Mouse (Mus musculus) adrenal gland, postnatal 25 days (tissue): ENCODE results near the gene Tmem120a. TPM values are rescaled to one million over a fixed set of nuclear protein-coding genes. Genes with fewer than 3 reads are reported as not detected.
A peak's percentile ranks its signal among the peaks of the same experiment; 100 is the strongest.

Experiments used
- DNase-seq: peaks from one replicate; pipeline ENCODE4 v3.0.0; 2021; ENCODE audit warnings: mixed read lengths
- long read RNA-seq: library from polyadenylated mRNA; stranded (forward); transcript quantifications from one replicate; pipeline ENCODE4 v2.0.0, GENCODE M21; 2021
- total RNA-seq: library from RNA; stranded (reverse); gene quantifications from 2 replicates; pipeline ENCODE4 v1.2.3, GENCODE M21; 2021

Gene Tmem120a
- 36.7 and 37.8 TPM in 2 replicates for total RNA-seq
- long read RNA-seq, transcript Tmem120a-201 (12 exons, 1,559 nt) = major isoform, 70 of 103 reads
- long read RNA-seq, partial matches to known transcripts = 11 of 103 reads
- long read RNA-seq, other reads (novel, unspliced or antisense) = 22 of 103 reads

DNA sequence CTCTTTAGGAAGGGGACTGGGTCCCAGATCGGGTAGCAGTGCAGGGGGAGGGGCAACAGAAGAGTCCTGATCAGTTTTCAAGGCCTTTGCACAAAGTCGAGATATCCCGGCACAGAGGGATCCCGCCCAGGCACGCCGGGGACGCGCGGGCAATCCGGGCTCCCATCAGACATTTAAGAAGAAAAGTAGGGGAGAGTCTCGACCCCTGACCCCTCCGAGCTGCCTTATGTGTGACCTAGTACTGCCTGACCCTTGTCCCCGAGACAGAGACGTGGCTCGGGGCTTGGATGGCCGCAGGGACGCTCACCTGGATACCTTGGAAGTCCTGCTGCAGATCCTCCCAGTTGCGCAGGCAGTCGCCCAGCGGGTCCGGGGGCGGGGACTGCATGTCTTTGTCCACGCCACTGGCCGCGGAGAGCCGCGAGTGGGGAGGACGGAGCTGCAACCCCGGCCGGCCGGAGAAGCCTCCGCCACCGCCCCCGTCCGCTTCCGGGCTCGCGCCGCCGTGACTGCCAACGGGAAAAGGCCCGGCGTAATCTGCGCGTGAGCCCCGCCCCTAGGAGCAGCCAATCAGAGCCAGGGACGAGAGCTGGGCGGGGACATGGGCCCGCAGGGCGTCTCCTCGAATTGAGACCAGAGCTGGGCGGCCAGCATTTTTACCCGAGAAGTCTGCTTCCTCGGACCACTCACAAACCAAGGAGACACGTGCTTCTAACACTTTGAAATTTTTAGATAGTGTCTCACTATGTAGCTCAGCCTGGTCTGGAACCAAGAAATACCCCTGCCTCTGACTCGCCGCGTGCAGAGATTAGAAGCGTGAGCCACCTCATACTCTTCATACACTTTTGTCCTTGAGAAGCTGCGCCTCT is at the start of gene Tmem120a:
Tmem120a (minus strand) TSS at position 708 of the 869 bp plus-strand sequence.
- peak; percentile 96 for DNase-seq

DNA sequence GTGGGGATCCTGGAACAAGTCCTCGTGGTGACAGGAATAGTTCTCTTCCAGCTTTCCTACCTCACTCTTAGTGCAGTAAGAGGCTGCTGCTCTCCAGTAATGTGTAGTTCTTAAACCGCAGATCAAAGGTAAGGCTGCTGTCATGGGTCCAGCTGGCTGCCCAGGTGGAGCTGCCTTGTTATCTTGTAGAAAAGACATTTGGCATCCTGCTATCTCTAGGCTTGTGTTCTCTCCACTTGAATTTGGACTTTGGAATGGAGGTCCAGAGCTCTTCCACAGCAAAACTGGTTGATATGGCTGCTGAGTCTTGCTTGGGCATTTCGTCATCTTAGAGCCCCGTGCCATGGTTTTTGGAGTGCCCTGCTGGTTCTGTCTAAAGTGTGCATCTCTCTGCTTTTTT is 38.7 kb upstream of the Tmem120a start:
- DNase-seq = no peak

DNA sequence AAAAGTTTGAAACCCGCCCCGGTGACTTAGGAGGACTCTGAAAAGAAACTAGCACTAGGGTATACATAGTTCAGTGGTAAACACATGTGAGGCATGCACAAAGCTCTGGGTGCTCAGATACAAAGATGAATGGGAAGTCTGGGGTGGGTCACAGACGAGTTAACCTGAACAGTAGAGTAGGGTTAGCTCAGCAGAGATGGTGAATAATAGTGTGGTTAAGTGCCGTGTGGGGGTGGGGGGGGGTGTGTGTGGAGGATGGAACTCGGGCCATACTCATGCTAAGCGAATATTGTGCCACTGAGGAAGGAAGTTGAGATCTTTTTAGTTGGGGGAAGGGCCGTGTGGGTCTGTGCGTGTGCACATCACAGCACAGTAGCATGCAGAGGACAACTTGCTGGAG is 36.1 kb upstream of the Tmem120a start:
- no peak for DNase-seq

GRCm38 (mm10) chr5:135778471-135779445 is 34.5 kb upstream of the Tmem120a start, which contains the start of gene Mdh2:
Gene Mdh2 (plus strand): TSS chr5:135778480.
- peak; percentile 99 for DNase-seq

GRCm38 (mm10) chr5:135777796-135778470 is 33.7 kb upstream of the Tmem120a start, which contains the start of gene Styxl1:
Gene Styxl1 (minus strand): TSS chr5:135778385.
- peak; percentile 49 for DNase-seq

GRCm38 (mm10) chr5:135776546-135776945 is 32.3 kb upstream of the Tmem120a start:
- no peak for DNase-seq

GRCm38 (mm10) chr5:135772519-135772918 is 28.3 kb upstream of the Tmem120a start:
- no peak for DNase-seq

DNA sequence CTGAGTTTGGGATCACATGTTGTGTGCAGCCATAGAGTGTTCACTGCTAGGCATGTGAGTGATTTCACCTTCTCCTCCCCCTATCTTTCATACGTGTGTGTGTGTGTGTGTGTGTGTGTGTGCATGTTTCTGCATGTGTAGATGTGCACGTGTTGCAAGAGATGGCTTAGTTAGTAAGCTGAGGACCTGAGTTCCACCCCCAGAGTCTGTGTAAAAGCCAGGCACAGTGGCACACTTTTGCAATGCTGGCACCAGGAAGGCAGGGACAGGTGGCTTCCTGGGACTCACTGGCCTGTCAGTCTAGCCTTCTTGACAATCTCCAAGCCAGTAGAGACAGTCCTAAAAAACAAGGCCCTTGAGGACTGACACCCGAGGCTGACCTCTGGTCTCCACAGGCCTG is 20.7 kb upstream of the Tmem120a start:
- no peak for DNase-seq

GRCm38 (mm10) chr5:135763526-135763925 is 19.3 kb upstream of the Tmem120a start:
- DNase-seq = peak; percentile 71

DNA sequence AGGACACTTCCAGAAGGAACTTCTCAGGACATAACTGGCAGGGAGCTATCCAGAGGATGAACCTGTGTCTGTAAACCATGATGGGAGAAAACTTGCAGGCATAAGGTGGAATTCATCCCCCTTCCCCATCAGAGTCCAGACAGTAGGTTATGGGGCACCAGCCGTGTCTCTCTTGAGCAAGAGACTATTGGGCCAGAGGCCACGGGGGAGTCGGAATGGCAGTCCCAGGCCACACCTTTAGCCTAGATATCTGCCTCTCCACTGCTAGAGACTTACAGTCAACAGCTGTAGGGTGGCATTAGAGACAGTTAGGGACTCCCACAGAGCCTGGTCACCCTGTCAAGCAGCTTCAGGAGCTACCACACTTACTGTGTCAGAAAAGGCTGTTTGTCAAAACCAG is 17.6 kb upstream of the Tmem120a start:
- DNase-seq = peak; percentile 22

- no peak for DNase-seq
Observed at GRCm38 (mm10) chr5:135751595-135751994, 7.3 kb upstream of the Tmem120a start.

DNA sequence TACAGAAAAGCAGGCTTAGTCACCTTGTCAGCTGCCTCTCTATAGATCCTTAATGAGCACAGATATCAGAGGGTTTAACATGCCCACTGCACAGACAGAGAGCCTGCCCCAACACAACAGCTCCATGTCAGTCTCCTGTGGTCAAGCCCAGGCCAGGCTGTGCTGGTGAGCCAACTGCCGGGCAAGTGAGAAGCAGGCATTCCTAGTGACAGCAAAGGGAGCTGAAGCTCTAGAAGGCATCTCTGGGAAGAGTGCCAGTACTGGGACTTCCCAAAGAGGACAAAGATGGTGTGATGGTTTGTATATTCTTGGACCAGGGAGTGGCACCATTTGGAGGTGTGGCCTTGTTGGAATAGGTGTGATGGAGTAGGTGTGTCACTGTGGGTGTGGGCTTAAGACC is 6.8 kb upstream of the Tmem120a start:
- no peak for DNase-seq

GRCm38 (mm10) chr5:135744742-135745141 is 494 bp upstream of the Tmem120a start:
- no peak for DNase-seq

DNA sequence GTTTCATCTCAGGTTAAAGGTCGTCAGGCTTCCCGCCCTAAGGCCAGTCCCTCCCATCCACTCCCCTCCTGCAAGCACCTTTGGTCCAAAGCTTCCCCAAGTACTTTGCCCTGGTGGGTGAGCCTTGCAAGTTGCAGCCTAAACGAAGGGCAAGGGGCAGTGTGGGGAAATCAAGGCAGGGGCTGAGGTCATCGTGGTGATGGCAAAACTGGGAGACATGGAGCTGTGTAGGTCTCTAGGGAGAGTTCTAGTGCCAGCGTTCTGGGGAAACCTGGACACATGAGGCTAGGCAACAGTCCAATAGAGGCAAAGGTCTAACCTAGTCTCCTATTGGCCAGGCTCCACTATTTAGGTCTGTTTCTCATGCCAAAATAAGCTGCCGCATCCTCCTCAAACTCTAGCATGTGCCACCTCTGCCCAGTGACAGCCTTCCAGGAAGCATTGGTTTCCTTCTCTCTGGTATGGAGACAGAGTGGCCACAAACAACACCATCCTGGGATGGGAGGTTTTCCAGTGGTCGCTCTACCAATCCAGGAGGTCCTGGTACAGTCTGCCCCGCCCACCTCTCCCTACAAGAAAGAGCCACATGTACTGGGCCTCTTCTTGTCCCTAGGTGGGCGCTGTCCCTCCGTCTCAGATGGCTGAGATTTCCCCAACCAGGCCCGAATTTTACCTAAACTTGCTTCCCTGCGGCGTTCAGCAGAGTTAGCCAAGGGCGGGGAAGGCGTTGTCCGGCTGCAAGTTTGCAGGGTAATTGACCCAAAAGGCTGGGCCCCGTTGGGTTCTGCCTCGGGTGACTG is 1.1 kb downstream of the Tmem120a start:
- no peak for DNase-seq

GRCm38 (mm10) chr5:135742156-135742555 is 2.1 kb downstream of the Tmem120a start:
- DNase-seq = no peak

DNA sequence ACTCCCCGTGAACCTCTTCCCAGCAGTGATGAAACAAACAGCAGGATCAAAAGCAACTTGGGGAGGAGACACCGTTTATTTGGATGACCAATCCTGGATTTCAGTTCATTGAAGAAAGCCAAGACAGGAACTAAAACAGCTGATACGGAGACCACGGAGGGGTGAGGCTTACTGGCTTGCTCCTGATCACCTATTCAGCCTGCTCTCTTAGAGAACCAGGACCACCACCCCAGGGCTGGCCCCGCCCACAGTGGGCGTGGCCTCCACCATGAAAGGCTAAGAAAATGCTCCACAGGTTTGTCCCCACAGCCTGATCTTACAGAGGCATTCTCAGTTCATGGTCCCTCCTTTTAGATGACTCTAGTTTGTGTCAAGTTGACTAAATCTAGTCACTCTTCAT is 6.0 kb downstream of the Tmem120a start:
- DNase-seq = no peak

- no peak for DNase-seq
Observed at GRCm38 (mm10) chr5:135737154-135737553, 7.1 kb downstream of the Tmem120a start.

- DNase-seq = no peak
Observed at GRCm38 (mm10) chr5:135736544-135736943, 7.7 kb downstream of the Tmem120a start.

GRCm38 (mm10) chr5:135735741-135736140 is 8.5 kb downstream of the Tmem120a start:
- no peak for DNase-seq

DNA sequence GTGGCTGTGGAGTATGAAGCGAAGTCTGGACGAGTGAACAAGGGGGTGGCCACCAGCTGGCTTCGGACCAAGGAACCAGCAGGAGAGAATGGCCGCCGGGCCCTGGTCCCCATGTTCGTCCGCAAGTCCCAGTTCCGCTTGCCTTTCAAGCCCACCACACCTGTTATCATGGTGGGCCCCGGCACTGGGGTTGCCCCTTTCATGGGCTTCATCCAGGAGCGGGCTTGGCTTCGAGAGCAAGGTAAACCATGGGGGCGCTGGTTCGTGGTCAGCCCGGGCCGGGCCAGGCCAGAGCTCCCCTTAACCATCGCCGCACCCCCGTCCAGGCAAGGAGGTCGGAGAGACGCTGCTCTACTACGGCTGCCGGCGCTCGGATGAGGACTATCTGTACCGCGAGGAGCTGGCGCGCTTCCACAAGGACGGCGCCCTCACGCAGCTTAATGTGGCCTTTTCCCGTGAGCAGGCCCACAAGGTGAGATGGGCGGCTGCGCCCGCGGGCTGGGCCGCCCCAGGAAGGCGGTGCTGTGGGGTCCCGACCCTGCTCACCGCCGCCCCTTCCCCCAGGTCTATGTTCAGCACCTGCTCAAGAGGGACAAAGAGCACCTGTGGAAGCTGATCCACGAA is 10.1 kb downstream of the Tmem120a start:
- DNase-seq = no peak

GRCm38 (mm10) chr5:135733071-135733470 is 11.2 kb downstream of the Tmem120a start:
- no peak for DNase-seq
